In genomic region chr6:50784381-50784780, GRCm38 (mm10) we compare ENCODE assay signal across 24 mouse cellular contexts.
DNase-seq lines count a peak whose midpoint lies in the region; ATAC-seq lines count a peak whose summit lies in the region.
"Had no signal": no experiment of that assay in that cellular context is flagged by ENCODE, and none has a peak within 500 bp of the region (broad histone marks: within the 10 kb centered on the region; RNA-seq: fewer than 3 reads in every experiment).

No protein-coding gene starts in this region.

- no peak overlapping the region for H3K9ac ChIP-seq in midbrain, embryonic 11.5 days (ENCODE audit: low read length)
- H3K9ac ChIP-seq in midbrain, embryonic 15.5 days = no peak overlapping the region
- H3K9ac ChIP-seq in liver, embryonic 11.5 days (ENCODE audit: low read depth, low read length) = no peak overlapping the region
- H3K9ac ChIP-seq: embryonic facial prominence, embryonic 13.5 days; heart, embryonic 12.5 days; limb, embryonic 13.5 days; liver, embryonic 14.5 days; neural tube, embryonic 13.5 days; stomach, embryonic 15.5 days had no signal

- no peak overlapping the region for H3K4me3 ChIP-seq in midbrain, embryonic 10.5 days
- no peak overlapping the region for H3K4me3 ChIP-seq in midbrain, embryonic 11.5 days (ENCODE audit: low read depth, low read length)
- no peak overlapping the region for H3K4me3 ChIP-seq in embryonic facial prominence, embryonic 10.5 days
- H3K4me3 ChIP-seq in midbrain, embryonic 15.5 days = no peak overlapping the region
- H3K4me3 ChIP-seq in liver, embryonic 11.5 days (ENCODE audit: low read depth, low read length) = no peak overlapping the region
- H3K4me3 ChIP-seq: embryonic facial prominence, embryonic 13.5 days; gastrocnemius, adult 2 months; heart, embryonic 12.5 days; limb, embryonic 13.5 days; neural tube, embryonic 13.5 days; stomach, embryonic 15.5 days had no signal

- no peak overlapping the region for H3K4me2 ChIP-seq in midbrain, embryonic 11.5 days
- no peak overlapping the region for H3K4me2 ChIP-seq in midbrain, embryonic 15.5 days
- H3K4me2 ChIP-seq in liver, embryonic 11.5 days = no peak overlapping the region
- H3K4me2 ChIP-seq: embryonic facial prominence, embryonic 13.5 days; heart, embryonic 12.5 days; limb, embryonic 13.5 days; neural tube, embryonic 13.5 days; stomach, embryonic 15.5 days had no signal

- H3K27ac ChIP-seq in midbrain, embryonic 10.5 days (replicated peaks) = 0 out of 2 replicates have a peak overlapping the region, but pooled peaks have one; percentile 39
- H3K27ac ChIP-seq in midbrain, embryonic 11.5 days (ENCODE audit: low read depth, low read length) = no peak overlapping the region
- 0 out of 2 replicates have a peak overlapping the region, but pooled peaks have one; percentile 10 for H3K27ac ChIP-seq in embryonic facial prominence, embryonic 10.5 days (replicated peaks)
- H3K27ac ChIP-seq in midbrain, embryonic 15.5 days = peak overlapping the region; percentile 48
- no peak overlapping the region for H3K27ac ChIP-seq in liver, embryonic 11.5 days (ENCODE audit: low read depth, low read length)
- H3K27ac ChIP-seq: embryonic facial prominence, embryonic 13.5 days; gastrocnemius, adult 2 months; limb, embryonic 13.5 days; liver, embryonic 14.5 days; stomach, embryonic 15.5 days had no signal

- no peaks in the 10 kb centered on the region for H3K36me3 ChIP-seq in midbrain, embryonic 10.5 days
- no peaks in the 10 kb centered on the region for H3K36me3 ChIP-seq in midbrain, embryonic 11.5 days (ENCODE audit: control insufficient read depth, insufficient read depth, low read length)
- no peaks in the 10 kb centered on the region for H3K36me3 ChIP-seq in embryonic facial prominence, embryonic 10.5 days (replicated peaks)
- no peaks in the 10 kb centered on the region for H3K36me3 ChIP-seq in midbrain, embryonic 15.5 days (replicated peaks)
- no peaks in the 10 kb centered on the region for H3K36me3 ChIP-seq in liver, embryonic 11.5 days (ENCODE audit: control insufficient read depth, insufficient read depth, low read length)
- H3K36me3 ChIP-seq: embryonic facial prominence, embryonic 13.5 days; heart, embryonic 12.5 days; limb, embryonic 13.5 days; neural tube, embryonic 13.5 days; stomach, embryonic 15.5 days had no signal

- no peak for DNase-seq in frontal cortex, postnatal 36 days (ENCODE audit: low spot score in 2 of 2)
- no peak for DNase-seq in midbrain, embryonic 10.5 days (ENCODE audit: low spot score)
- no peak for DNase-seq in midbrain, embryonic 11.5 days (ENCODE audit: low spot score, missing footprints)
- no peak for DNase-seq in embryonic facial prominence, embryonic 10.5 days (ENCODE audit: low spot score)
- no peak for DNase-seq in liver, embryonic 11.5 days (ENCODE audit: low spot score)
- no peak for DNase-seq in B cell, adult 2 months
- DNase-seq: gastrocnemius, adult 2 months; heart, postnatal 14 days; kidney, adult 8-10 months; kidney, postnatal 25 days; lung, postnatal 14 days; right cerebral cortex, postnatal 14 days; thymus, adult 18-20 months; thymus, postnatal 4 days had no signal

- H3K4me1 ChIP-seq in midbrain, embryonic 10.5 days = peaks cover 10% of the 10 kb centered on the region
- no peaks in the 10 kb centered on the region for H3K4me1 ChIP-seq in midbrain, embryonic 11.5 days (ENCODE audit: control insufficient read depth, insufficient read depth, low read length)
- peaks cover 15% of the 10 kb centered on the region for H3K4me1 ChIP-seq in embryonic facial prominence, embryonic 10.5 days
- H3K4me1 ChIP-seq in midbrain, embryonic 15.5 days = peaks cover 7% of the 10 kb centered on the region
- no peaks in the 10 kb centered on the region for H3K4me1 ChIP-seq in liver, embryonic 11.5 days (replicated peaks; ENCODE audit: control insufficient read depth, insufficient read depth, low read length)
- H3K4me1 ChIP-seq: heart, embryonic 12.5 days; stomach, embryonic 15.5 days had no signal

- 91% methylated on average over 6 of the region's 6 CpGs for WGBS in midbrain, embryonic 10.5 days
- WGBS in midbrain, embryonic 11.5 days = 92% methylated on average over 6 of the region's 6 CpGs
- WGBS in embryonic facial prominence, embryonic 10.5 days = 89% methylated on average over 6 of the region's 6 CpGs
- WGBS in midbrain, embryonic 15.5 days = 80% methylated on average over 6 of the region's 6 CpGs
- WGBS in liver, embryonic 11.5 days = 86% methylated on average over 6 of the region's 6 CpGs

- ATAC-seq in frontal cortex, adult (ENCODE audit: low TSS enrichment) = peak; percentile 77
- no peak for ATAC-seq in midbrain, embryonic 11.5 days (ENCODE audit: low FRiP score)
- no peak for ATAC-seq in midbrain, embryonic 15.5 days (replicated peaks)
- no peak for ATAC-seq in liver, embryonic 11.5 days (replicated peaks; ENCODE audit: low FRiP score)
- ATAC-seq: forebrain, embryonic 16.5 days; inflammation-experienced regulatory T-cells, adult 6 months had no signal

- no peaks in the 10 kb centered on the region for H3K27me3 ChIP-seq in midbrain, embryonic 10.5 days (ENCODE audit: low read depth, poor library complexity, severe bottlenecking)
- H3K27me3 ChIP-seq in midbrain, embryonic 11.5 days (ENCODE audit: control insufficient read depth, insufficient read depth, low read length) = no peaks in the 10 kb centered on the region
- no peaks in the 10 kb centered on the region for H3K27me3 ChIP-seq in embryonic facial prominence, embryonic 10.5 days (replicated peaks; ENCODE audit: low read depth, poor library complexity, severe bottlenecking)
- no peaks in the 10 kb centered on the region for H3K27me3 ChIP-seq in midbrain, embryonic 15.5 days (replicated peaks)
- no peaks in the 10 kb centered on the region for H3K27me3 ChIP-seq in liver, embryonic 11.5 days (replicated peaks; ENCODE audit: control insufficient read depth, insufficient read depth, low read length)
- H3K27me3 ChIP-seq: embryonic facial prominence, embryonic 13.5 days; neural tube, embryonic 13.5 days; stomach, embryonic 15.5 days had no signal

- no peaks in the 10 kb centered on the region for H3K9me3 ChIP-seq in midbrain, embryonic 10.5 days (replicated peaks)
- H3K9me3 ChIP-seq in midbrain, embryonic 11.5 days (ENCODE audit: control insufficient read depth, low read length) = no peaks in the 10 kb centered on the region
- H3K9me3 ChIP-seq in embryonic facial prominence, embryonic 10.5 days = no peaks in the 10 kb centered on the region; the same call in 1 of the 2 replicates
- H3K9me3 ChIP-seq in midbrain, embryonic 15.5 days = no peaks in the 10 kb centered on the region
- H3K9me3 ChIP-seq in liver, embryonic 11.5 days (ENCODE audit: control insufficient read depth, low read length) = no peaks in the 10 kb centered on the region
- H3K9me3 ChIP-seq: embryonic facial prominence, embryonic 13.5 days; neural tube, embryonic 13.5 days; stomach, embryonic 15.5 days had no signal

Comparison
In these comparisons a context has a peak if more than half of its experiments do, and no peak if none do; other contexts are left out.
1. H3K27ac ChIP-seq: peak in midbrain, embryonic 10.5 days (single experiment), embryonic facial prominence, embryonic 10.5 days (single experiment) and midbrain, embryonic 15.5 days (single experiment); none in midbrain, embryonic 11.5 days (single experiment) and liver, embryonic 11.5 days (single experiment).